Mouse (Mus musculus) cerebellum, adult 2 months (tissue): ENCODE measurements around the gene Efhd2.

Experiments used
- CTCF ChIP-seq: fragments of 200-500 bp; IDR thresholded peaks from 2 replicates; pipeline ENCODE4 v1.5.1; 2011; ENCODE audit warnings: low read depth, mild to moderate bottlenecking, control low read depth, low read length, moderate library complexity, borderline replicate concordance; ENCODE audit not compliant: insufficient read depth
- POLR2A ChIP-seq: fragments of 200-500 bp; IDR thresholded peaks from 2 replicates; pipeline ENCODE4 v1.6.1; 2011; ENCODE audit warnings: low read length, control low read depth, borderline replicate concordance; ENCODE audit not compliant: insufficient read depth

DNA sequence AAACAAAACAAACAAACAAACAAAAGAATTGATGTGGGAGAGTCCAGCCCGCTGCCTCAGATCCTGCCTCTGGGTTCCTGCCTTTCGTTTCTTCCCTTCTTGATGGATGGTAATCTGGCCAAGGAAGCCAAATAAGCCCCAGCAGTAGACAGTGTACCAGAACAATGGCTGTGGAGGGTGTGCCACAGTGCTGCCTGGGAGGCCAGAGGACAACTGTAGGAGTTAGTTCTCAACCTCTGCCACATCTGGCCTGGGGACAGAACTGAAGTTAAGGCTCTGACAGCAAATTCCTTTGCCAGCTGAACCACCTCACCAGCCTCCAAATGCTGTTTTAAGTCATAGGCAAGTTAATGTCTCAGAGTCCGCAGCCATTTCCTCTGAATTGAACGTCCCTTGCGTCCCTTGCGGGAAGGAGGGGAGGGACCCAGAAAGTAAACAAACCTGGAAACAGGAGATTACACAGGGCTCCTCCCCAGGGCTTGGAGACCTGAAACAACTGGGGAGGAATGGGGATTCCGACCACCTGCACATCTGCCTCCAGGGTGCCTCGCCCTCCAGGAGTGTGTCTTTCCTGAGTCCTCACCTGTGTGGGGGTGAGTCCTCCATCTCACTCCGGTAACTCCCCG, 6.7 kb upstream of the Efhd2 start:
- TF ChIP-seq POLR2A (no peak), CTCF (no peak)
